Mouse (Mus musculus) kidney, postnatal 4 days (tissue): ENCODE measurements around the gene Rhbdf1.

ENCODE experiments used
- DNase-seq, 2 experiments: peaks; one replicate each; pipeline ENCODE4 v3.0.0; 2021; ENCODE audit warnings: mixed read lengths in 2 of 2

Rhbdf1 gene

DNA sequence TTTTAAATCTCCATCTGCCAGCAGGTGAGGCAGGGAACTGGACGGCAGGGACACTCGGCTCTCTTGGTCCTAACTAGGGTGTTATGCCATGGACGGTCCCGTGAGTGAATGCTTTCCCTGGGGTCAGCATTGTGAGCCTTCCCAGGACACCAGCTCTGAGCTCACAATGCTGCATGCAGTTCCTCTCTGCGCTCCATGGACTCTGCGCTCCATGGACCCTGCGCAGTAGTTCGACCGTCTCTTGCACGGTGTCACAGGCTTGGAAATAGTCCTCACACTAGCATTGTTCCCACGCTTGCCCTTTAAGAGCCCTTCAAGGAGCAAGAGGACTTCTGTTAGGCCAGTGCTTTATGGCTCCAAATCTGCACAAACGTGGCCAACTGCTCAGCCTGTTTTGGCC lies 33.2 kb downstream of the Rhbdf1 start:
- DNase-seq, result no peak

DNA sequence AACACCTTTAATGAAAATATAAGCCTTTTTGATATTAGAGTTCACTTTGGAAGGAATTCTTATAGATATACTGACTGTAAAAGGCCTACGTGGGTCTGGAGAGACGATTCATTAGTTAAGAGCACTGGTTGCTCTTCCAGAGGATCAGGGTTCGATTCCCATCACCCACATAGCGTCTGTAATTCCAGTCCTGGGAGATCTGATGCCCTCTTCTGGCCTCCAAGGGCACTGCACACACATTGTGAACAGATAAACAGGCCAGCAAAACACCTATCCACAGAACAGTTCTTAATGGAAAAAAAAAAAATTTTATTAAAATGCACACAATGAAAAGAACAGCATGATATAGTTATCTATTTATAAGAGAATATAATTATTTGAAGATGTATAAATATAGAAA lies 34.8 kb downstream of the Rhbdf1 start:
- DNase-seq, result no peak

DNA sequence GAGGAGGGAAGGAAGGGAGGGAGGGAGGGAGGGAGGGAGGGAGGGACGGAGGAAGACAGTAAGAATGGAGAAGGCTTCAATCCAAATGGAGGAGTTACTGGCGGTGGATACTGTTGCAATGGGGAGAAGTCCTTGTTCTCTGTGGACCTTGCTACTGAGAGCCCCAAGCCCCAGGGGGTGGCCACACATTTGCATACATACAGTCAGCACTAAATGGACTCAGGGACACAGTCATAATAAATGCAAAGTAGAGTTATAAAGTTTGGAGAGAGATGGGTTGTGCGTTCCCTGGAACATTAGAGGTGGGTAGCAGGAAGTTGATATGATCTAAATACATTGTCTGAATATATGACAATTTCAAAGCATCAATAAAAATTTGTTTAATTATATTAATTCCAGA lies 36.1 kb downstream of the Rhbdf1 start:
- DNase-seq, result no peak

DNA sequence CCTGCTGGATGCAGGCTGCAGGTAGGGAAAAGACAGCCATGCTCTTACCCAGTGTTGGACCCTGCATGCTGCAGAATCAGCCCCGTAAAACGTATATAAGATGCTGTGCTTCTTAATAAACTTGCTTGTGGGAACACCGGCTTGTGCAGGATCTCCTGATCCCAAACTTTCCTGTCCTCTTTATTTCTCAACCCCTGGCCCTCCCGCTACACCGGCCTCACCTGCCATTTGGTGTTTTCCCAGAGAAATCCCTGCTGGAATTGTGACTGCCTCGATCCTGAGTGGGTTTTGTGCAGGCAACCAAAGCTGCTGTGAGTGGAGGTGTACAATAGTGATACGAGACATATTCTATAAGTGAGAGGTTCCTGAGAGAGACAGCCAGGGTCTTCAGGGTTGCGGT lies 37.6 kb downstream of the Rhbdf1 start:
- DNase-seq, result no peak

DNA sequence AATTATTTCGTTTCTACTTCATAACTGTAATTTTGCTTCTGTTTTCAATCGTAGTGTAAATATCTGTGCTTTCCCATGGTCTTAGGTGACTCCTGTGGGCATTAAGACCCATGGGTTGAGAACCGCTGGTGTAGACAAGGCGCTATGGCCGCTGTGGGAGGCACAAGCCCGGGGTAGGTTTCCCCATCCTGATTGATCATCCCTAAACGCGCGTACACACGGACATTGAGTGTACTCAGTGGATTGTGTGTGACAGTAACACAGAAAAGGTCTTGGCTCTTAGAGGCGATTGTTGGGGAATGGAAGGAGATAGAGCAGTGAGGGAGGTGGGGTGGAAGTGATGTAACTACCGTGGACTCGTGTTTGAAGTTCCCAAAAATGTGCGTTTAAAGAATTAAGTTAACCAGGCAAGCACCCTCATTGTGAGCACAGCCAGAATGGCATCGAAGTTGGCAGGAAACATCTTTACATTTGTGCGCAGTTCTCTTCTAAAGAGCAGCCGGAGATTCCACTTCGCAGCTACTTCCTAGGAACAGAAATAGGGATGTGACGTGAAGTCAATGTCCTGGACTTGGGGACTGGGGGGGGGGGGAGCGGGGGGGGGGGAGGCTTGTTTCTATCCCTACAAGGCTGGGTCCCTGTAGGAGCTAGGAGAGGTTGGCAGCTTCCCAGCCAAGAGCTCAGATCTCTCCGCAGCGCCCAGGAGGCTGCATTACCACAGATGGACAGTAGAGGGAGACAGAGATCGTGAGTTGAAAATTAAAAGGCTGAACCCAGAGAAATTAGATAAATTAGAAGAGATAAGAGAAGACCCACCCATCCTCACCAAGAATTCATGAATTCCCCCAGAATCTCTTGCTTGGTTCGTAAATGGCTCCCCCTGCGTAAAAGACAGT lies 39.9 kb downstream of the Rhbdf1 start:
- DNase-seq, result peak; percentile 89

DNA sequence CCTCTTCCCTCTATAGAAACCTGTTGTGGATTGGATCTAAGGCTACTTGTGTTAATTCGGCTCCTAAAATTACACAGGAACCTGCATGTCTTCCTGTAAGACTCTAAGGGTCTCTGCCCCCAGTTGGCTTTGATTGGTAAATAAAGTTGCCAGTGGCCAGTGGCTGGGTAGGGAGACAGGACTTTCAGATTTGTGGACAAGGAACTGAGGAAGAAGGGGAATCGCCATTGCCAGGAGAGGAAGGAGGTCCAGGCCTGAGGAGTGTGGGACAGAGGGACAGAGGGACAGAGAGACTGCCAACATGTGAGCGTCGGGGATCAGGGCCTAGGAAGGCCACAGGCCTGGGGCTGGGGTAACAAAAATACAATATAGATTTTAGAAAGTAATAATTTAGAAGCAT lies 40.9 kb downstream of the Rhbdf1 start:
- no peak for DNase-seq

DNA sequence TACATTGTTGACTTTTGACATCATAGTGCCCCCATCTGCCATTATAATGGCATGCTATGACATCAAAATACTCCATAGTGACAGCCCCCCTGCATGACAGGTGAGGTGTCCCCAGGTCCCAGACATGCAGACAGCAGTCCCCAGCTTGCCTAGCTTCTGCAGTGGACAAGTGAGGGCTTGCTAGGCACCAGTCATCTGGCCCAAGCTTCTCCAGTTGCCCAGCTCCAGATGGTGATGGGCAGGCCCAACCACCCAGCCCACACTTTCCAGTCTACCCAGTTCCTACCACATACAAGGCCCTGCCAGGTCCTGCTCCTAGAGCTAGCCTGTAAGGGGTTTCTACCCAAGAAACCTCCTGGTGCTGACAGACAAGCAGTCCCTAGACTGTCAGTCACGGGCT lies 43.6 kb downstream of the Rhbdf1 start:
- no peak for DNase-seq

DNA sequence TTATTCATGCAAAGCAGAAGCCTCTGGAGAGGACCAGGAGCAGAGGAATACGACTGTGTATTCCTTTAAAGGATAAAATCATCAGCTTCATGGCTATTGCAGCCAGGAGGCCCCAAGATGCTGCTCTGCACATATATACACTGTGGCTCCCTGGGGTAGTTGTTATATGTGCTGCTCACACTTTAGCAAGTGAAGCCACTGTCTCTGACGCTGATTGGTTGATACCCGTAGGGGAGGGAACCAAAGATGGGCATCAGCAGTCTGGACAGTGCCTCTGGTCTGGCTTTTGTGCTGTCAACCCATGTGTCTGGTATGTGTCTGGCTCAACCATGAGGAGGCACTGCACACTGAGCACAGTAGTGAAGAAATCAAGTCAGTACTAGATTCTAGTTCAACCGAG lies 55.4 kb downstream of the Rhbdf1 start:
- no peak for DNase-seq

DNA sequence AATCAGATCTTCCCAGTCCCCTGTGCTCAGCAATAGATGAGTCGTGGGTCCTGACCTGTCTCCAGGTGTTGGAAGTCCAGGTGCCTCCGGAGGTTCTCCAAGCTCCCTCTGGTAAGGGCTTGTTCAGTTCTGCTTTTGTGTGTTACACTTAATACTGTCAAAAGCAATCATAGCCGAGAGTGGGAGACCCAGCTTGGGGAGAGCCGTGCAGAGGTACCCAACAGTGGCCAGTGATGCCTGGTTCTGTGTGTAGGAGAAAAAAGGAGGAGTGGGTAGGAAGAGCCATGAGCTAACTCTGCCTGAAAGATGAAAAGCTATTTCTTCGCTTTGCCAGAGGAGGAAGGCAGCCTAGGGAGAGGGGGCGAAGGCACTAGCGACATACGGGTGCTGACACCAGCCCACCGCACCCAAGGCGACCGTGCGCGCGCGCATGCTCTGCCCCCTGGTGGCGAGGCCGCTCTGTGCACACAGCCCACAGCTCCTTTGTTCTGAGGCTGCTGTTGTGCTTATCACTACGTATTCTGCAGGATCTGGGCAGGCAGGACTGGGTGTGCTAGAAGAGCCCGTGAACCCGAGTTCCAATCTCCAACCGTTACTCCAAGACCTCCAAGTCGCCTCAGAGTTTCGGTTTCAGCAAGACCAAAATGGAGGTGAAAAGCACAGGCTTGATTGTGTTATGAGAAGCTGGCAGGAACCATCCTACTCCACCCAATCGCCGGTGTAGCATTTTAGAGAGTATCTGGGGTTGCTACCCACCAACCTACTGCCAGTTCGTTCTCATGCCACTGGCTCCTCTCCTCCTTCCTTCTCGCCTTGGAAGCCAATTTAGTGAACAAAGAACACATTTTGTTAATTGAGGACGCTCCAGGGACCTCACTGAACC lies 59.9 kb downstream of the Rhbdf1 start:
- peak; percentile 91 to 92 for DNase-seq

DNA sequence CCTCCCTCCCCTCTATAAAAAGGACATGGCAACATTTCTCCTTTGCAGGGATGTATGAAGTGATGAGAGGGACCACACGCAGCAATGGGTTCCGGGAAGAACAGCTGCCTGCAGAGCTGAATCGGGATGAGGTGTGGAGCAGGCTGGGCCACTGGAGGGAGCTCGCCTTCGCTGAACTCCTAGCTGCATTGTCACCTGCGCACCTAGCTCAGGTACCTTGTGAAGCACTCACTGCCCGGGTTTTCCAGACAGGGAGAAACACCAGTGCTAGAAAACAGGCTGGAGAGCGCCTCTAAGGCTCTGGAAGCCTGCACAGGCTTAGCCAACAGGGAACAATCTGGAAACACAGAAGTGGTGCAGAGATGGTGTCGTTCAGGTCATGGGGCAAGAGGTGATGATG lies 60.6 kb downstream of the Rhbdf1 start:
- DNase-seq, result peak; percentile 64 to 73

DNA sequence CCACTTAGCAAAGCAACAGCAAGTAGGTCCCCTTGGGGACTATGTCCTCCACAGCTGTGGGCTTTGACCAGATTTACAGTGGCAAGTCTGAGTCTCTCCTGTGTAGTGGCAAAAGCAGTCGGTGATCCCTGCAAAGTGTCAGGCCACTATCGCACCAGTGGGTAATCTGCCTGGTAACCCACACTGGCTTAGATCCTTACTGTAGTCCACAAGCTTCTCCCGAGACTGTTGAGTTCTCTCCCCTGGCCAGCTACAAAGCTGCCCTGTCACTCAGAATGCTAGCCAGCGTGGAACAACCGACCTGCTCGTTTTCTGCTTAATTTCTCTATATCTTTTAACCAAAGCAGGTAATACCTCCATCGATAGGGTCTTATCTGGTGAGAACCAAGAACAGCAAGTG lies 61.8 kb downstream of the Rhbdf1 start:
- DNase-seq, result no peak
